Mouse (Mus musculus) intestine, postnatal 0 days (tissue): ENCODE measurements around the gene Crb3. TPM values are rescaled to one million over a fixed set of nuclear protein-coding genes. Genes with fewer than 3 reads are reported as not detected.

Experiments
- ATAC-seq: fragments of 200-750 bp; cut with Nextera tagmentation; 2 replicates; pipeline ENCODE4 v1.8.0; 2017; ENCODE audit warnings: mild to moderate bottlenecking, moderate TSS enrichment, moderate library complexity
- H3K27ac ChIP-seq: fragments of 300-500 bp; sonication (generic); 2 replicates; pipeline ENCODE4 v1.5.1; 2014; ENCODE audit warnings: mild to moderate bottlenecking, low read depth, low read length, moderate library complexity
- H3K27me3 ChIP-seq: fragments of 300-500 bp; sonication (generic); replicated peaks from 2 replicates; pipeline ENCODE4 v1.6.1; 2014; ENCODE audit warnings: low read length, mixed read lengths; ENCODE audit not compliant: control insufficient read depth, insufficient read depth
- H3K36me3 ChIP-seq: fragments of 300-500 bp; sonication (generic); 2 replicates; pipeline ENCODE4 v1.6.1; 2014; ENCODE audit warnings: mild to moderate bottlenecking, moderate library complexity; ENCODE audit not compliant: control insufficient read depth, insufficient read depth
- H3K4me1 ChIP-seq: fragments of 300-500 bp; sonication (generic); replicated peaks from 2 replicates; pipeline ENCODE4 v1.6.1; 2014; ENCODE audit warnings: antibody characterized with exemption, low read length, mixed read lengths; ENCODE audit not compliant: control insufficient read depth, insufficient read depth
- H3K4me2 ChIP-seq: fragments of 300-500 bp; sonication (generic); replicated peaks from 2 replicates; pipeline ENCODE4 v1.6.1; 2014; ENCODE audit warnings: low read depth, mild to moderate bottlenecking, moderate library complexity
- H3K4me3 ChIP-seq: fragments of 300-500 bp; sonication (generic); 2 replicates; pipeline ENCODE4 v1.5.1; 2014; ENCODE audit warnings: low read depth, low read length
- H3K9ac ChIP-seq: fragments of 300-500 bp; sonication (generic); 2 replicates; pipeline ENCODE4 v1.6.1; 2014; ENCODE audit warnings: mild to moderate bottlenecking, low read depth, low read length
- H3K9me3 ChIP-seq: fragments of 300-500 bp; sonication (generic); 2 replicates; pipeline ENCODE4 v1.6.1; 2016; ENCODE audit warnings: mixed run types; ENCODE audit not compliant: control insufficient read depth
- CTCF ChIP-seq: sonication (generic); IDR thresholded peaks from 2 replicates; pipeline ENCODE4 v1.5.1; 2016; ENCODE audit warnings: low read depth, mild to moderate bottlenecking, control low read depth, antibody characterized with exemption, moderate library complexity
- WGBS: fragments of 180-500 bp; shearing (Covaris S2); extraction: QIAGEN DNeasy Blood & Tissue Kit; methylation state at CpG from one replicate; pipeline ENCODE4 v1.1.7; 2014; 5-methylcytosine and 5-hydroxymethylcytosine counted together
- polyA plus RNA-seq: library from polyadenylated mRNA; unstranded; fragments of >200 nt; fragmentation: Nextera tagmentation; extraction: Ambion mirVana; gene quantifications from 2 replicates; pipeline ENCODE4 v1.2.1, GENCODE M21; 2015

Gene Crb3
- polyA plus RNA-seq, 1 experiment from 2014 or later = 121 TPM

- no peak overlapping the region for H3K4me2 ChIP-seq
- no peak for ATAC-seq
- 0 out of 2 replicates have a peak, but pooled peaks cover 4% of the 10 kb centered on the region for H3K4me1 ChIP-seq
- 0 out of 2 replicates have a peak, but pooled peaks have one; percentile 14 for TF ChIP-seq CTCF
- no peak overlapping the region for H3K27ac ChIP-seq
- no peak overlapping the region for H3K4me3 ChIP-seq
- WGBS = 14% methylated on average over 10 of the region's 10 CpGs
- no peaks in the 10 kb centered on the region for H3K27me3 ChIP-seq
- no peaks in the 10 kb centered on the region for H3K36me3 ChIP-seq
- no peaks in the 10 kb centered on the region for H3K9me3 ChIP-seq
- no peak overlapping the region for H3K9ac ChIP-seq
Observed at GRCm38 (mm10) chr17:57099629-57100325, 40.9 kb downstream of the Crb3 start.

- ATAC-seq = no peak
- no peak for TF ChIP-seq CTCF
- no peak overlapping the region for H3K9ac ChIP-seq
- H3K27me3 ChIP-seq = no peaks in the 10 kb centered on the region
- no peak overlapping the region for H3K27ac ChIP-seq
- 92% methylated on average over 2 of the region's 2 CpGs for WGBS
- H3K36me3 ChIP-seq = no peaks in the 10 kb centered on the region
- H3K4me1 ChIP-seq = 0 out of 2 replicates have a peak, but pooled peaks cover 4% of the 10 kb centered on the region
- no peak overlapping the region for H3K4me2 ChIP-seq
- H3K9me3 ChIP-seq = no peaks in the 10 kb centered on the region
- no peak overlapping the region for H3K4me3 ChIP-seq
Observed at GRCm38 (mm10) chr17:57102276-57102675, 43.4 kb downstream of the Crb3 start.

- TF ChIP-seq CTCF = no peak
- Histone ChIP-seq H3K4me1 (0 out of 2 replicates have a peak, but pooled peaks cover 4% of the 10 kb centered on the region), H3K4me2 (peak overlapping the region; percentile 92), H3K27me3 (no peaks in the 10 kb centered on the region), H3K27ac (no peak overlapping the region), H3K9me3 (no peaks in the 10 kb centered on the region), H3K9ac (no peak overlapping the region), H3K4me3 (no peak overlapping the region; the same call in 1 of the 2 replicates), H3K36me3 (no peaks in the 10 kb centered on the region)
- no peak for ATAC-seq
- 47% methylated on average over 4 of the region's 4 CpGs for WGBS
Observed at GRCm38 (mm10) chr17:57104496-57104895, 45.6 kb downstream of the Crb3 start.

- no peak within 1 kb of the TSS for H3K27ac ChIP-seq
- peak within 1 kb of the TSS; percentile 92 for H3K4me2 ChIP-seq
Observed at GRCm38 (mm10) chr17:57105181-57106034, 46.5 kb downstream of the Crb3 start, which contains the start of gene Tnfsf9. Gene Tnfsf9, plus strand, starts transcription at chr17:57105325.

GRCm38 (mm10) chr17:57106035-57106368, 47.1 kb downstream of the Crb3 start:
- no peak for ATAC-seq
- Histone ChIP-seq H3K9ac (no peak overlapping the region), H3K27me3 (no peaks in the 10 kb centered on the region), H3K27ac (no peak overlapping the region), H3K4me2 (peak overlapping the region; percentile 92), H3K4me1 (0 out of 2 replicates have a peak, but pooled peaks cover 4% of the 10 kb centered on the region), H3K9me3 (no peaks in the 10 kb centered on the region), H3K4me3 (peak overlapping the region; percentile 60), H3K36me3 (no peaks in the 10 kb centered on the region)
- TF ChIP-seq CTCF = no peak
- WGBS = 24% methylated on average over 9 of the region's 9 CpGs

More at GRCm38 (mm10) chr17:57105181-57106034, 46.5 kb downstream of the Crb3 start, which contains the start of gene Tnfsf9:
- Histone ChIP-seq H3K9me3 (no peaks in the 10 kb centered on the region), H3K9ac (peak within 1 kb of the TSS; percentile 50), H3K27me3 (no peaks in the 10 kb centered on the region), H3K36me3 (no peaks in the 10 kb centered on the region), H3K4me3 (peak within 1 kb of the TSS; percentile 60), H3K4me1 (0 out of 2 replicates have a peak, but pooled peaks cover 4% of the 10 kb centered on the region)
- TF ChIP-seq CTCF = no peak
- ATAC-seq = peak; percentile 47; the same call in 1 of the 2 replicates
- WGBS = under 1% methylated on average over 57 of the region's 61 CpGs

GRCm38 (mm10) chr17:57107064-57107463, 48.2 kb downstream of the Crb3 start:
- no peak overlapping the region for H3K9ac ChIP-seq
- H3K27ac ChIP-seq = no peak overlapping the region
- 84% methylated on average over 5 of the region's 5 CpGs for WGBS
- H3K4me2 ChIP-seq = no peak overlapping the region
- no peak for ATAC-seq
- H3K36me3 ChIP-seq = no peaks in the 10 kb centered on the region
- no peak overlapping the region for H3K4me3 ChIP-seq
- no peaks in the 10 kb centered on the region for H3K27me3 ChIP-seq
- TF ChIP-seq CTCF = no peak
- H3K4me1 ChIP-seq = 0 out of 2 replicates have a peak, but pooled peaks cover 4% of the 10 kb centered on the region
- no peaks in the 10 kb centered on the region for H3K9me3 ChIP-seq
